Mouse (Mus musculus) kidney, embryonic 15.5 days (tissue): ENCODE results near the gene Kdm6b. TPM values are rescaled to one million over a fixed set of nuclear protein-coding genes. Genes with fewer than 3 reads are reported as not detected.

ENCODE experiments used
- ATAC-seq: fragments of 200-750 bp; cut with Nextera tagmentation; replicated peaks from 2 replicates; pipeline ENCODE4 v1.8.0; 2017; ENCODE audit warnings: moderate TSS enrichment; ENCODE audit not compliant: low FRiP score
- H3K27ac ChIP-seq: fragments of 300-500 bp; sonication (generic); 2 replicates; pipeline ENCODE4 v1.5.1; 2015; ENCODE audit warnings: mild to moderate bottlenecking, inconsistent platforms
- H3K27me3 ChIP-seq: fragments of 300-500 bp; sonication (generic); 2 replicates; pipeline ENCODE4 v1.6.1; 2015; ENCODE audit warnings: inconsistent platforms
- H3K36me3 ChIP-seq: fragments of 300-500 bp; sonication (generic); 2 replicates; pipeline ENCODE4 v1.6.1; 2015; ENCODE audit warnings: inconsistent platforms
- H3K4me1 ChIP-seq: fragments of 300-500 bp; sonication (generic); 2 replicates; pipeline ENCODE4 v1.6.1; 2015; ENCODE audit warnings: inconsistent platforms
- H3K4me2 ChIP-seq: fragments of 300-500 bp; sonication (generic); 2 replicates; pipeline ENCODE4 v1.6.1; 2015; ENCODE audit warnings: moderate library complexity, mild to moderate bottlenecking, inconsistent platforms
- H3K4me3 ChIP-seq: fragments of 300-500 bp; sonication (generic); replicated peaks from 2 replicates; pipeline ENCODE4 v1.5.1; 2015; ENCODE audit warnings: mild to moderate bottlenecking, inconsistent platforms
- H3K9ac ChIP-seq: fragments of 300-500 bp; sonication (generic); 2 replicates; pipeline ENCODE4 v1.6.1; 2015; ENCODE audit warnings: mild to moderate bottlenecking, inconsistent platforms
- H3K9me3 ChIP-seq: fragments of 300-500 bp; sonication (generic); replicated peaks from 2 replicates; pipeline ENCODE4 v1.6.1; 2016; ENCODE audit warnings: inconsistent platforms
- WGBS: fragments of 180-500 bp; shearing (Covaris S2); methylation state at CpG from one replicate; pipeline ENCODE4 v1.1.7; 2015; ENCODE audit warnings: mixed read lengths; 5-methylcytosine and 5-hydroxymethylcytosine counted together
- polyA plus RNA-seq: library from polyadenylated mRNA; unstranded; fragments of >200 nt; fragmentation: Nextera tagmentation; extraction: Ambion mirVana; gene quantifications from 2 replicates; pipeline ENCODE4 v1.2.1, GENCODE M21; 2015

Gene Kdm6b
- polyA plus RNA-seq, 1 experiment from 2014 or later = 32.6 TPM

DNA sequence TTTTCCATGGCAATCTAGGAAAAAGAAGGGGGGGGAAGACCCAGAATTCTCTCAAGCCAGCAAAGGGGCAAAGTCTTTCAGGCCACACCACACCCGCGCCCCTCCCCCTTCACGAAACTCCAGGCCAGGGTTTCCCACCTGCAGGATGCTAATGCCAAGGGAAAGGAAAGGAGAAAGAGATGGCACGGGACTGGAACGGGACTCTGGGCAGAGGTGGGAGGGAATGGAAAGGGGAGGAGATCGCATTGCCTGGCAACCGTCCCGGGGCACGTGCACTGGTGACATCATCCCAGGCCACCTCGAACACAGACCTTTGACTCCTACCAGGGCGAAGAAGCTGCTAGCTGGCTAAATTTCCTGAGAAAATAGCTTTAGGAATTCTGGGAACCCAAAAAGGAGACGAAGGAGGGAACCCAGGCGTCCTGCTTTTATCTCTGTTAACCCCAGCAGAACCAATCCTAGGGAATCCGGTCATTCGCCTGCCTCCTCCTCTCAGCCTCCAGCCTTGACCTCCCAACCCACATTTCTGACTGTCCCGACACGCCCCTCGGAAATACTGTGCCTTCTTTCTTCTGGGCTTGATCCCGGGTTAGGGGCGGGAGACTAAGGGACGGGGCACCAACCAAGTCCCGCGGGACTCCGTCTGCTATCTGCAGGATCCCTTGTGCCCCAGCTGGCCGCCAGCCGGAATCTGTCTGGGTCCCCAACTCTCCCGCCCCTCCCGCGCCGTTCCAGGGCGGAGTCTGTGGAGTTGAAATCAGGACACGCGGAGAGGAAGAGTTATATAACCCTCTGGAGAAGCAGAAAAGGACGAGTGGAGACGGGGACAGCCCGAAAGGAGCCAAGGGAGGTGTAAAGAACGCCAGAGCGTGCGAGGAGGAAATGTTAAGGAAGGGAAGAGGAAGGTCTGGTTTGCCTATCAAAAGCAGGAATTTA lies 4.2 kb upstream of the Kdm6b start:
- Histone ChIP-seq H3K9me3 (no peaks in the 10 kb centered on the region), H3K4me3 (peak overlapping the region; percentile 77), H3K27me3 (peaks cover 24% of the 10 kb centered on the region), H3K4me2 (peak overlapping the region; percentile 95), H3K36me3 (peaks cover 8% of the 10 kb centered on the region), H3K27ac (peak overlapping the region; percentile 97), H3K4me1 (peaks cover 77% of the 10 kb centered on the region), H3K9ac (peak overlapping the region; percentile 61)
- WGBS = under 1% methylated on average over 39 of the region's 39 CpGs
- peak; percentile 47 for ATAC-seq

DNA sequence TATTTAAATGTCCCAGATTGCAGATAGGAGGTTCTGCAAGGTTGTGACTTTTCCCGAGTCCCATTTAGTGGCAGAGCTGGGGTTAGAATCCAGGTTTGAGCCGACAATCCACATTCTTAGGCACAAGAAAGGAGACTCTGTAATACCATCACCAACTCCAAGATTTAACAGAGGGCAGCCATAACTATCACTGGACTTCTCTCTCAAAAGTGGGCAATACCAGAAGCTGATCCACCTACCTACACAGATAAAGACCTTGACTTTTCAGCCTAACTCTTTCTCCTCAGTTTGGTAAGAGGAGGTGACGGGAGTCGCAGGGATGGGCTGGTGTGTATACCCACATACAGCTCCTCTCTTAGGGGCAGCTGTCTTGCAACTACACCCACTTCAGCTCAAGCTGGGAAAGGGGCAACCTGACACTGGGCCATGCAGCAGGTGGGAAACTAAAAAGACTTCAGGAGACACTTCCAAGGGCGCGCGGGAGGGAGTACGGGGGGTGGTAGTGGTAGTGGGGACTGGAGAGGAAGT lies 3.5 kb upstream of the Kdm6b start:
- H3K9ac ChIP-seq = peak overlapping the region; percentile 61
- peaks cover 15% of the 10 kb centered on the region for H3K36me3 ChIP-seq
- H3K4me3 ChIP-seq = peak overlapping the region; percentile 77
- peak overlapping the region; percentile 95 for H3K4me2 ChIP-seq
- peak overlapping the region; percentile 97 for H3K27ac ChIP-seq
- H3K27me3 ChIP-seq = peaks cover 16% of the 10 kb centered on the region
- ATAC-seq = no peak
- WGBS = 7% methylated on average over 8 of the region's 8 CpGs
- H3K9me3 ChIP-seq = no peaks in the 10 kb centered on the region
- peaks cover 84% of the 10 kb centered on the region for H3K4me1 ChIP-seq

DNA sequence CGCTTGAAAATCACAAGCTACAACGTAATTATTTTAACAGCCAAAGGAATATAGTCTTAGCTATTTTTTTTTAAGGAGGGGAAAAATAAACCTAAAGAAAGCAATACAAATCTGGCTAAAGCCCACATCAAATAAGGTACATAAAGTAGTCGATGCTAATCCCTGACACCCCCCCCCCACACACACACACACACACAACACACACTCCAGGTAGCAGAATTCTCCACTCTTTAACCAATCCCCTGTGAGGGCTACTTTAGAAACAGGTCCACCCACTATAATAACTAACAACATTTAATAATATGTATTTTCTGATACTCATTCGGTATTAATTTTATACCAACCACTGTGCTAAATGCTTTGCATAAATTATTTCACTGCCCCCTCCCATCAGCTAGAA lies 3.0 kb upstream of the Kdm6b start:
- H3K4me1 ChIP-seq = peaks cover 87% of the 10 kb centered on the region
- WGBS = 1% methylated on average over 4 of the region's 4 CpGs

DNA sequence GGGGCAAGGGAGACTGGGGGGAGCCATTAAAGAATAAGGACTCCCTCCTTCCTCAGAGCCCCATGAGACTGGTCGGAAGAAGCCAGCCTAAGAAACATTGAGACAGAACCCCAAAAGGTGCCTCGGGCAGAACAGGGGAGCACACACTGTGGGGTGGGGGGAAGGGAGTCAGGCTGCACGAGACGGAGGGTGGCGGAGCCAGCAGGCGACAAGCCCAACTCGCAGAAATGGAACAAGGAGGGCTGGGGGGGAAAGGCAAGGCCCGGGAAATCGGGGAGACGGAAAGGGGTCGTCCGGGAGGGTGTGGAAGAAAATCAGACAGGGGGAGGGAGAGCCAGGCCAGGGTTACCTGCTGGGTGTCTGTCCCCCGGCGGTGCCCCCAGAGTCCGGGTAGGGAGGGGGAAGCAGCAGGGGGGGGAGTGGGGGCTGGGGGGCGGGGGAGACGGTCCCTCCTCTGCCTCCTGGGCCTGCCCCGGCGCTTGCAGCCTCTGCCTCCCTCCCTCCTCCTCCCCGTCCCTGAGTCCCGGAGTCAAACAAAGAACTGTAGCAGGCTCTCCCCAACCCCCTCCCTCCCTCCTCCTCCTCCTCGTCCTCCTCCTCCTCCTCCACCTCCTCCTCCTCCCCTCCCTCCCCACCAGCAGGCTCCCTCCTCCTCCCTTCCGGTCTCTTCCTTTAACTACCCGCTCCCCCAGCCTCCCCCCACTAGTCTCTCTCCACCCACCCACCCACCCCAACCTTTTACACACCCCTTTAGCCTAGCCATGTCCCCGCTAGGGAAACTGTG lies 2.4 kb upstream of the Kdm6b start:
- Histone ChIP-seq H3K4me3 (peak overlapping the region; percentile 77), H3K4me1 (peaks cover 80% of the 10 kb centered on the region), H3K27ac (peak overlapping the region; percentile 97), H3K27me3 (peaks cover 5% of the 10 kb centered on the region), H3K4me2 (peak overlapping the region; percentile 95), H3K36me3 (peaks cover 16% of the 10 kb centered on the region), H3K9me3 (no peaks in the 10 kb centered on the region), H3K9ac (peak overlapping the region; percentile 70)
- no peak for ATAC-seq
- 0% methylated on average over 10 of the region's 25 CpGs for WGBS

More for the DNA sequence above, 3.0 kb upstream of the Kdm6b start:
- Histone ChIP-seq H3K27ac (peak overlapping the region; percentile 97), H3K36me3 (peaks cover 16% of the 10 kb centered on the region), H3K4me3 (peak overlapping the region; percentile 77), H3K9ac (peak overlapping the region; percentile 61; the same call in 1 of the 2 replicates), H3K4me2 (peak overlapping the region; percentile 95), H3K27me3 (peaks cover 11% of the 10 kb centered on the region), H3K9me3 (no peaks in the 10 kb centered on the region)
- ATAC-seq = no peak

DNA sequence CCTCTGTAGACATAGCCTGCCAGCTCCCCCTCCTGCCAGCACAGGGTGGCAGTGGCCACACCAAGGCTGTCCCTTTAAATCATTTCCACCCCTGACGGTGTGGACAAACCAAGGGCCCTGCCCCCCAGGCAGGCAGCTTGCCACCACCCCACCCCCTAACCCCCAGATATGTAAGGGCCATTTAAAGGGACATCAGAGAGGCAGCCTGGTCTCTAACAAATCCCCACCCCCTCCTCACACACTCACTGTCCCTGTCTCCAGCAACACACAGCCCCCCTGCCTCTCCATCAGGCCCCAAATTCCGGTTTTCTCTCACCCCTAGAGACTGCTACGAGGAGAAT lies 1.8 kb upstream of the Kdm6b start:
- Histone ChIP-seq H3K27ac (peak overlapping the region; percentile 97), H3K9me3 (no peaks in the 10 kb centered on the region), H3K27me3 (no peaks in the 10 kb centered on the region), H3K36me3 (peaks cover 16% of the 10 kb centered on the region), H3K4me3 (peak overlapping the region; percentile 77), H3K4me2 (peak overlapping the region; percentile 95), H3K9ac (peak overlapping the region; percentile 70), H3K4me1 (peaks cover 78% of the 10 kb centered on the region)
- WGBS = 2% methylated on average over 3 of the region's 3 CpGs
- ATAC-seq = peak; percentile 13; the same call in 1 of the 2 replicates

DNA sequence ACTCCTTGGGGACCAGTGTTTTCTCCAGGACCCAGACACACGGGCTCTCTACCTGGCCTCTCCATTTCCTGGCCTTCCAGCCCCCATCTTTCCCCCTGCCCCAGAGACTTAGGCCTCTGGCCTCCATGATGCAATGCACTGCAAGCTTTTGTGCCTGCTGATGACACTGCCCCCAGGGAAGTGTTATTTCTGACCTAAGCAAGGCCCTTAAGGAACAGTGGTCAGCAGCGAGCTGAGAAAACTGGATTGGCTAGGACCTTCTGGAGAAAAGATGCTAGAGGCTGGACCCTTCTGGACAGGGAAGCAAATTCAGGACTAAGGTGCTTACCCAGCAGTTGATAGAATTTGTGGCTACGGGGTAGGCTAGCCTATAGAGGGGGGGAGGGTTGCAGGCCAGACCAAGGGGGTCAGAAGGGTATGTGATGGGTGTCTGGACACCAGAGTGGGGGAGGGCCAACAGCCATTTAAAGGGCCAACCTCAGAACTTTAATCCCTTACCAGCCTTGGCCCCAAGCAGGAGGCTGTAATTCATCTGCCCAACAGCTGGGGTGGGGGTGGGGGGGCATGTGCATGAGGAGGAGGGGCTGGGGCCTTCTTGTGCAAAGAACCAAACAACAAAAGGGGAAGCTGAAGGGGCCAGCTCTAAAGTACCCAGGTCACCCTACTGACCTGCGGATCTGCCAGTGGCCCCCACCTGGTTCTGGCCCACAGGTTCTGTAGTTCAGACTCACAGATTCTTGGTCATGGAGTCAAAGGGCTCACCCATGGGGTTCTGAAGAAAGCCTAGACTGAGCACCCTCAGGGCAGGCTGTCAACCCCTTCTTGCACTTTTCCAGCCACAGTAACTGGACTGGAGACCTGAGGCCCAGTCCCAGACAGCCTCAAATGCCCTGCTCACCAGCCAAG lies 1.2 kb upstream of the Kdm6b start:
- H3K9ac ChIP-seq = peak overlapping the region; percentile 70
- H3K4me3 ChIP-seq = peak overlapping the region; percentile 77
- no peaks in the 10 kb centered on the region for H3K27me3 ChIP-seq
- ATAC-seq = no peak
- peaks cover 72% of the 10 kb centered on the region for H3K4me1 ChIP-seq
- H3K9me3 ChIP-seq = no peaks in the 10 kb centered on the region
- H3K36me3 ChIP-seq = peaks cover 16% of the 10 kb centered on the region
- H3K4me2 ChIP-seq = peak overlapping the region; percentile 95
- peak overlapping the region; percentile 97 for H3K27ac ChIP-seq
- WGBS = 10% methylated on average over 4 of the region's 4 CpGs

DNA sequence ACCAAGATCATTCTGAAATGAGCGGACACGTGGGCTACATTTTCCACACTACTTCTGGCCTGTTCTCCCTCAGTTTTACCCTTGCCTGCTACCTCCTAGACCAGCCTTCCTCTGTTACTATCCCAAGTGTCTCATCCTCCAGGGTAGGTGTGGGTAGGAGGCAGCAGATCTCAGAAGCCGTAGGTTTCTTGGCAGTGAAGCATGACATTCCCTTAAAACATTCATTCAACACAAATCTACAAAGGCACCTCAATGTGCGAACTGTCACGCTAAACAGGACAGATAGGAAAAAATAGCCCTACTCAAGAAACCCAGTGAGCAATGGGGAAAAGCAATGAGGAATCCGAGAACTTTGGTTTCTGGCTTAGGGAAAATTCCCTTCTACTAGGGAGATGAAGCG lies 927 bp downstream of the Kdm6b start:
- peak overlapping the region; percentile 77 for H3K4me3 ChIP-seq
- no peak for ATAC-seq

DNA sequence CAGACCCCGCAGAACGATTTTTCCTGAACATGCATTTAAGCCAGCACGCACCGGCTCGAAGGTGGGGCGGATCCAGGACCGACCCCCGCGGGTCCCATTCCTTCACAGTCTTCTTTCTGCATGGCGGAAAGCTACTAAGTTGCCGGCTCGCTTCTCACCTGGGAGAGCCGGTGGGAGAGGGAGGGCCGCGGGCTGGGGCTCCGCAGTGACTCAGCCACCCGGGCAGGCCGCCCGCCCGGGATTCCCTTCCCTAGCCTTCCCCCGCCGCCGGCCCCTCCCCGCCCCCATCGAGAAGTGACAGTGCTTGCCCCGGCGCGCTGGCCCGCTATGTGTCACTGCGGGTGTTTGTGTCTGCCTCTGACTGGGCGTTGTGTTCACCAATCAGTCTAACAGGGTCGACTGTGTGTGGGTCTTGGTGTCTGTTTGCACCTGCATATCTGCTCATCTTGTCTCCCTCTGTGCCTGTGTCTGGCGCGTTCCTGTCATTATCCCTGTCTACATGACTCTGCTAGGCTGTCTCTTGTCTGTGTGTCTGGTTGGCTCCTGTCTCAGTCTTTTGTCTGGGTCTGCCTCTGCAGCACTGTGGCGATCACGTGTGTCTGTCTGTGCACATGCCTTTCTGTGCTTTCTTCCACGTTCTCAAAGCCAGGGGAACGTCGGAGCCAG lies 1.8 kb downstream of the Kdm6b start:
- Histone ChIP-seq H3K9ac (peak overlapping the region; percentile 83), H3K9me3 (no peaks in the 10 kb centered on the region), H3K27me3 (no peaks in the 10 kb centered on the region), H3K4me1 (peaks cover 65% of the 10 kb centered on the region), H3K27ac (peak overlapping the region; percentile 97), H3K36me3 (peaks cover 33% of the 10 kb centered on the region), H3K4me3 (peak overlapping the region; percentile 77), H3K4me2 (peak overlapping the region; percentile 95)
- no peak for ATAC-seq
- under 1% methylated on average over 39 of the region's 39 CpGs for WGBS

More for the DNA sequence above, 927 bp downstream of the Kdm6b start:
- WGBS = 51% methylated on average over 7 of the region's 7 CpGs
- peak overlapping the region; percentile 97 for H3K27ac ChIP-seq
- no peaks in the 10 kb centered on the region for H3K9me3 ChIP-seq
- 0 out of 2 replicates have a peak overlapping the region, but pooled peaks have one; percentile 83 for H3K9ac ChIP-seq
- H3K27me3 ChIP-seq = no peaks in the 10 kb centered on the region
- peak overlapping the region; percentile 95 for H3K4me2 ChIP-seq
- H3K4me1 ChIP-seq = peaks cover 70% of the 10 kb centered on the region
- H3K36me3 ChIP-seq = peaks cover 24% of the 10 kb centered on the region

DNA sequence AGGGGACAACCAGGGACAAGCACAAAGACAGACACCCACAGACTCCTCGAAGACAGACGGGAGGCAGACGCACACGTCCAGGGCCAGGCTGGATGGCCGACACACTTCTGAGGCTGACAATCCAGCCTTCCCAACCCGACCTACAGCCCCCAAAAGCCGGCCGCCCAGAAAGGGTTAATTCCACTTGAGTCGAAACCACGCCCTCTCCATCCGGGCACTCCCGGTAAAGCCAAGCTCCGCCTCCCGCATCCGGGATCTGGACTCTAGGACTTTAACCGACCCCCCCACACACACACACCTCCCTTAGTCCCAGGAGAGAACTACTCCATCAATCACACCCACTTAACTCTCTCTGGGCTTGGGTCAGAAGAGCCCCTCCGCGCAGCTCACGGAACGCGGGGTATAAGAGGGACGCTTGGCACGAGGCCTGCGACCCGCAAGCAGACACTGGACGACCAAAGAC lies 2.4 kb downstream of the Kdm6b start:
- Histone ChIP-seq H3K9ac (peak overlapping the region; percentile 83), H3K27me3 (no peaks in the 10 kb centered on the region), H3K36me3 (peaks cover 38% of the 10 kb centered on the region), H3K9me3 (no peaks in the 10 kb centered on the region), H3K4me2 (peak overlapping the region; percentile 95), H3K4me1 (peaks cover 63% of the 10 kb centered on the region), H3K4me3 (peak overlapping the region; percentile 77), H3K27ac (peak overlapping the region; percentile 97)
- peak; percentile 57 for ATAC-seq
- WGBS = 0% methylated on average over 26 of the region's 26 CpGs

DNA sequence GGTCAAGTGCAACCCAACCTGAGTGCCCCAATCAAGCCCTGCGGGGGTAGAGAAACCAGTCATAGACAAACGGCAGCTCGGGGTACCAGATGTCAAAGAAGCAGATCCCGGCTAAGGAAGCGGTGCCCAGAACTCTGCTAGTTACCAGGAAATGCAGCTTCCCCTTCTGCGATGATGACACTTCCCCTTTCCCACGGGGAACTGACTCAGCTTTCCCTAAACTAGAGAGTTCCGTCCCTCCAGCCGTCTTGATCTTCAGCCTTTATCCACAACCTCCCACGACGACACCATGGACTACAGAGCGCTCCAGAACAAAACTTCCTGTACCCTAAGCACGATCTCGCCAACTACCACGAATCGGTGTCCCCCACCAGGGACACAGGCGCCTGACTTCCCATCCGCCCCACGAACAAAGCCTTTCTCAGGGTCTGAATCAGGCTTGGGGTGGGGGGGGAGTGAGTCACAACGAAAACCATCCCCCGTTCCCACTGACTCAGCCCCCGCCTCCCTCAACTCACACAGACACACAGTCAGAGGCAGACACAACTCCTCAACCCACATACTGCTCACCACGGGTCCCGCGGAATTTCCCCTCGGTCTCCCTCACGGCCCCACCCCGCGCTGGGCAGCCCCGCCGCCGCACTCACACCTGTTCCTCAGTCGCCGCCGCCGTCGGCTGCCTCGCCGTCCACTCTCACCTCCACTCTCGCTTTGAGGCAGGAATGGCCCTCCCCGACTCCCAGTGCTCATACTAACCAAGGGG lies 3.0 kb downstream of the Kdm6b start:
- H3K36me3 ChIP-seq = peaks cover 45% of the 10 kb centered on the region
- ATAC-seq = peak; percentile 8
- H3K27me3 ChIP-seq = no peaks in the 10 kb centered on the region
- H3K9me3 ChIP-seq = no peaks in the 10 kb centered on the region
- peaks cover 63% of the 10 kb centered on the region for H3K4me1 ChIP-seq
- peak overlapping the region; percentile 77 for H3K4me3 ChIP-seq
- WGBS = under 1% methylated on average over 41 of the region's 41 CpGs
- H3K9ac ChIP-seq = peak overlapping the region; percentile 83
- H3K4me2 ChIP-seq = peak overlapping the region; percentile 95
- H3K27ac ChIP-seq = peak overlapping the region; percentile 97
